Mouse (Mus musculus): Measurements from ENCODE around the gene Csf3. TPM values are rescaled to one million over a fixed set of nuclear protein-coding genes. Genes with fewer than 3 reads are reported as not detected.

Csf3 gene
- polyA plus RNA-seq, 1 experiment from 2014 or later: not detected

- Histone ChIP-seq H3K36me3 (replicated peaks) (no peaks in the 10 kb centered on the region), H3K27me3 (no peaks in the 10 kb centered on the region), H3K27ac (peak overlapping the region; percentile 94), H3K4me3 (replicated peaks) (peak overlapping the region; percentile 18), H3K4me2 (peak overlapping the region; percentile 50), H3K9me3 (no peaks in the 10 kb centered on the region), H3K9ac (peak overlapping the region; percentile 55; the same call in 1 of the 2 replicates), H3K4me1 (peaks cover 97% of the 10 kb centered on the region)
- ATAC-seq (ENCODE audit: low FRiP score): peak; percentile 62
- 9% methylated on average over 19 of the region's 19 CpGs for WGBS
Measured at GRCm38 (mm10) chr11:98746855-98747693, 46.0 kb downstream of the Csf3 start.

DNA sequence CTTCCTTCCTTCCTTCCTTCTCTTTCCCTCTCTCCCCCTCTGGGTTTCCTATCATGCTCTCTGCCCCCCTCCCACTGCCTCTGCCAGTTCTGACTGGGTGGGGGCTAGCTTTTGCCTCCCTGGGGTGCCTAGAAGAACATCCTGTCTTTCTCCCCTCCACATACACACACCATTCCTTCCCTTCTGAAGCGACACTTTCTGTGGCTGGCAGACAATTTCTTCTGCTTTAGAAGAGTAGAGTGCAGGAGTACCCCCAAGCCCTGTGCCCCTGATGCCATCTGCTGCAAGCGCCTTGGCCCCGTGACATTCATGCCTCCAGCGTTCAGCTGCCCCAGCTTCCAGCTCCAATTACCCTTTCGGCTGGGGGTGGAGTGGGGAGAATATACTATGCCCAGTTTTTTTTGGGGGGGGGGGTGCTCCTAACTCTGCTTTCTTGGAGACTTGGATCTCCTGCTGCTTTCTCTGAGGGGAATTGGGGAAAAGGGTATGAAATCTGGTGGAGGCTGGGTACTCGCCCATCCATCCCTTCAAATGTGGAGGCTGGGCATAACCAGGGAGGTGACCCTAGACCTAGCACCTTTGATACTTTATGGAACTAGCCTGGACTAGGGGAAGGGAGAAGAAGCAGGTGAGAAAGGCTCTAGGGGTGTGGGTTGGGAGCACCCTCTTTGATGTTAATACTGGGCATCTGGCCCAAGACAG, 46.9 kb downstream of the Csf3 start:
- Histone ChIP-seq H3K27ac (peak overlapping the region; percentile 94), H3K27me3 (no peaks in the 10 kb centered on the region), H3K9me3 (no peaks in the 10 kb centered on the region), H3K4me1 (peaks cover 100% of the 10 kb centered on the region), H3K36me3 (replicated peaks) (no peaks in the 10 kb centered on the region), H3K9ac (peak overlapping the region; percentile 55), H3K4me2 (peak overlapping the region; percentile 50), H3K4me3 (replicated peaks) (peak overlapping the region; percentile 18)
- 27% methylated on average over 6 of the region's 6 CpGs for WGBS
- no peak for ATAC-seq (ENCODE audit: low FRiP score)

- Histone ChIP-seq H3K4me2 (peak overlapping the region; percentile 50), H3K9ac (peak overlapping the region; percentile 55), H3K4me1 (peaks cover 93% of the 10 kb centered on the region), H3K27ac (peak overlapping the region; percentile 94), H3K27me3 (no peaks in the 10 kb centered on the region), H3K9me3 (no peaks in the 10 kb centered on the region), H3K36me3 (replicated peaks) (peaks cover 6% of the 10 kb centered on the region), H3K4me3 (replicated peaks) (peak overlapping the region; percentile 16)
- peak; percentile 39 for ATAC-seq (ENCODE audit: low FRiP score)
- WGBS: 17% methylated on average over 15 of the region's 15 CpGs
Measured at GRCm38 (mm10) chr11:98748506-98749416, 47.7 kb downstream of the Csf3 start.

DNA sequence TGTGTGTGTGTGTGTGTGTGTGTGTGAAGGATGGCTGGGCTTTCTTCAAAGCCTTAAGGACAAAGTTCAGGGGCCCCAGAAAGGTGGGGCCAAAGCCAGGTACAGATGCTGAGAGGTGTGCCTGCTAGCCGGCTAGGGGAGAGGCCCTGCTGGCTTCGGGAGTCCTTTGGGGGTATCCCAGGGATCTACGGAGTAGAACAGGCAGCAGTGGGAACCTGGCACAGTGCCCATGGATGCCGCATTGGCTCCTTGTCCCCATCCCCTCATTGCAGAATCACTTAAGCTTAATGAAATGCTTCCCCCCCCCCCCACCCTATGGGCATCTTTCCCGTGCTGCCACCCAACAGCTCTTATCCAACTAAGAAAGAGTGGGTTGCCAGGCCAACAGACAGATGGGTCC, 48.7 kb downstream of the Csf3 start:
- Histone ChIP-seq H3K9ac (peak overlapping the region; percentile 55), H3K4me2 (peak overlapping the region; percentile 50), H3K9me3 (no peaks in the 10 kb centered on the region), H3K27me3 (no peaks in the 10 kb centered on the region), H3K27ac (peak overlapping the region; percentile 94), H3K4me1 (peaks cover 93% of the 10 kb centered on the region), H3K4me3 (replicated peaks) (peak overlapping the region; percentile 16; the same call in 1 of the 2 replicates), H3K36me3 (replicated peaks) (peaks cover 12% of the 10 kb centered on the region)
- no peak for ATAC-seq (ENCODE audit: low FRiP score)
- WGBS: 33% methylated on average over 5 of the region's 5 CpGs

- Histone ChIP-seq H3K9me3 (no peaks in the 10 kb centered on the region), H3K4me3 (replicated peaks) (peak overlapping the region; percentile 13), H3K27ac (peak overlapping the region; percentile 94), H3K36me3 (replicated peaks) (peaks cover 12% of the 10 kb centered on the region), H3K27me3 (no peaks in the 10 kb centered on the region), H3K4me2 (peak overlapping the region; percentile 50), H3K9ac (peak overlapping the region; percentile 42), H3K4me1 (peaks cover 87% of the 10 kb centered on the region)
- peak; percentile 36; the same call in 1 of the 2 replicates for ATAC-seq (ENCODE audit: low FRiP score)
- WGBS: 34% methylated on average over 17 of the region's 17 CpGs
Measured at GRCm38 (mm10) chr11:98750351-98751201, 49.5 kb downstream of the Csf3 start.

DNA sequence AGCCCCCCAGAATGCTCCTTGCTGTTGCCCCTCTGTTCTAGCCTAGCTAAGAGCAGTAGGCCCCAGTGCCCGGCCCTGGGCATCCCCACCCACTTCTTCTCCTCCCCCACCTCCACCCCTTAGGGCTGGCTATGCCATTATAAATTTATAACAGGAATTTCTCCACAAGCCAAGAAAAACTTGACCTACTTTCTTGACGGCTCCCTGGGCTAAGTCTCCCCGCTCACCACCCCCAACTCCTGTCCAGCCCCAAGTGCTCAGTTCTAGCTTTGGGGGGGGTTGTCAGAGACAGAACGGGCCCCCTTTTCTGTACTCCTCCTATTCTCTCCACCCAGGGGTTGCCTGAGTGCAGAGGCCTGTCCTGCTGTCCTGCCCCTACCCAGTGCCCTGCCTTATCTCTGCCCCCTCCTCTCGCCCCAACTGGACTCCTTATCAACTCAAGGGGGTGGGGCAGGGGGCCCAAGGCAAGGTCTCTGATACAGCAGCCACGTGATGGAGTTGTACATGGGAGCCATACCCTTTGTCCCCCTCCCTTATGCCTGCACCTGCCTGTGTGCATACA, 50.2 kb downstream of the Csf3 start:
- Histone ChIP-seq H3K4me1 (peaks cover 79% of the 10 kb centered on the region), H3K4me2 (peak overlapping the region; percentile 50), H3K27ac (peak overlapping the region; percentile 94), H3K36me3 (replicated peaks) (peaks cover 17% of the 10 kb centered on the region), H3K9me3 (no peaks in the 10 kb centered on the region), H3K9ac (peak overlapping the region; percentile 42), H3K27me3 (no peaks in the 10 kb centered on the region), H3K4me3 (replicated peaks) (0 out of 2 replicates have a peak overlapping the region, but pooled peaks have one; percentile 13)
- ATAC-seq (ENCODE audit: low FRiP score): peak; percentile 9; the same call in 1 of the 2 replicates
- WGBS: 26% methylated on average over 6 of the region's 6 CpGs

GRCm38 (mm10) chr11:98752562-98753140, 51.6 kb downstream of the Csf3 start:
- no peak overlapping the region for H3K4me3 ChIP-seq (replicated peaks)
- peaks cover 66% of the 10 kb centered on the region for H3K4me1 ChIP-seq
- H3K27me3 ChIP-seq: no peaks in the 10 kb centered on the region
- H3K27ac ChIP-seq: no peak overlapping the region
- no peak for ATAC-seq (ENCODE audit: low FRiP score)
- H3K36me3 ChIP-seq (replicated peaks): peaks cover 27% of the 10 kb centered on the region
- no peaks in the 10 kb centered on the region for H3K9me3 ChIP-seq
- H3K4me2 ChIP-seq: no peak overlapping the region
- WGBS: 91% methylated on average over 10 of the region's 10 CpGs
- no peak overlapping the region for H3K9ac ChIP-seq

Other genes with a start within 250 kb of the Csf3 start
- 0.04 TPM in 1 of 2 replicates, not detected in the other for gene Ikzf3, start 155.2 kb upstream of the Csf3 start, polyA plus RNA-seq (2016; fragmentation: Nextera tagmentation; extraction: Ambion mirVana)
- 0.17 TPM in 1 of 2 replicates, not detected in the other for gene Zpbp2, start 150.2 kb upstream of the Csf3 start, polyA plus RNA-seq (2016; fragmentation: Nextera tagmentation; extraction: Ambion mirVana)
- 67.3 and 67.4 TPM in 2 replicates for gene Ormdl3, start 113.9 kb upstream of the Csf3 start, polyA plus RNA-seq (2016; fragmentation: Nextera tagmentation; extraction: Ambion mirVana)
- not detected in 2 replicates for gene Lrrc3c, start 103.0 kb upstream of the Csf3 start, polyA plus RNA-seq (2016; fragmentation: Nextera tagmentation; extraction: Ambion mirVana)
- gene Gm12355, start 75.6 kb upstream of the Csf3 start, polyA plus RNA-seq (2016; fragmentation: Nextera tagmentation; extraction: Ambion mirVana): 1.2 and 1.4 TPM in 2 replicates
- gene Gsdma3, start 74.9 kb upstream of the Csf3 start, polyA plus RNA-seq (2016; fragmentation: Nextera tagmentation; extraction: Ambion mirVana): not detected in 2 replicates
- gene Gsdma2, start 54.5 kb upstream of the Csf3 start, polyA plus RNA-seq (2016; fragmentation: Nextera tagmentation; extraction: Ambion mirVana): not detected in 2 replicates
- gene Gsdma, start 36.9 kb upstream of the Csf3 start, polyA plus RNA-seq (2016; fragmentation: Nextera tagmentation; extraction: Ambion mirVana): not detected in 2 replicates
- gene Psmd3, start 18.7 kb upstream of the Csf3 start, polyA plus RNA-seq (2016; fragmentation: Nextera tagmentation; extraction: Ambion mirVana): 234 and 239 TPM in 2 replicates
- 88.1 and 95.0 TPM in 2 replicates for gene Med24, start 28.2 kb downstream of the Csf3 start, polyA plus RNA-seq (2016; fragmentation: Nextera tagmentation; extraction: Ambion mirVana)
- 53.4 and 59.8 TPM in 2 replicates for gene Thra, start 39.4 kb downstream of the Csf3 start, polyA plus RNA-seq (2016; fragmentation: Nextera tagmentation; extraction: Ambion mirVana)
- gene Nr1d1, start 74.1 kb downstream of the Csf3 start, polyA plus RNA-seq (2016; fragmentation: Nextera tagmentation; extraction: Ambion mirVana): 2.1 and 2.2 TPM in 2 replicates
- gene Msl1, start 94.3 kb downstream of the Csf3 start, polyA plus RNA-seq (2016; fragmentation: Nextera tagmentation; extraction: Ambion mirVana): 39.3 and 39.9 TPM in 2 replicates
- gene Casc3, start 103.6 kb downstream of the Csf3 start, polyA plus RNA-seq (2016; fragmentation: Nextera tagmentation; extraction: Ambion mirVana): 63.2 and 67.4 TPM in 2 replicates
- gene Rapgefl1, start 135.5 kb downstream of the Csf3 start, polyA plus RNA-seq (2016; fragmentation: Nextera tagmentation; extraction: Ambion mirVana): 1.5 and 1.6 TPM in 2 replicates
- gene Wipf2, start 162.4 kb downstream of the Csf3 start, polyA plus RNA-seq (2016; fragmentation: Nextera tagmentation; extraction: Ambion mirVana): 4.8 and 5.2 TPM in 2 replicates
- 38.0 and 43.1 TPM in 2 replicates for gene Cdc6, start 206.5 kb downstream of the Csf3 start, polyA plus RNA-seq (2016; fragmentation: Nextera tagmentation; extraction: Ambion mirVana)
- gene Rara, start 226.6 kb downstream of the Csf3 start, polyA plus RNA-seq (2016; fragmentation: Nextera tagmentation; extraction: Ambion mirVana): 14.0 and 16.4 TPM in 2 replicates